Mouse (Mus musculus) heart, adult 2 months (tissue): ENCODE data around the gene Dnaic1.

Experiments
- CTCF ChIP-seq: fragments of 200-600 bp; IDR thresholded peaks from 2 replicates; pipeline ENCODE4 v1.8.1; 2022; ENCODE audit warnings: antibody characterized with exemption, mild to moderate bottlenecking, moderate library complexity
- POLR2A ChIP-seq: fragments of 200-500 bp; IDR thresholded peaks from 2 replicates; pipeline ENCODE4 v1.6.1; 2011; ENCODE audit warnings: mild to moderate bottlenecking, low read depth, low read length, control low read depth; ENCODE audit not compliant: insufficient read depth

DNA sequence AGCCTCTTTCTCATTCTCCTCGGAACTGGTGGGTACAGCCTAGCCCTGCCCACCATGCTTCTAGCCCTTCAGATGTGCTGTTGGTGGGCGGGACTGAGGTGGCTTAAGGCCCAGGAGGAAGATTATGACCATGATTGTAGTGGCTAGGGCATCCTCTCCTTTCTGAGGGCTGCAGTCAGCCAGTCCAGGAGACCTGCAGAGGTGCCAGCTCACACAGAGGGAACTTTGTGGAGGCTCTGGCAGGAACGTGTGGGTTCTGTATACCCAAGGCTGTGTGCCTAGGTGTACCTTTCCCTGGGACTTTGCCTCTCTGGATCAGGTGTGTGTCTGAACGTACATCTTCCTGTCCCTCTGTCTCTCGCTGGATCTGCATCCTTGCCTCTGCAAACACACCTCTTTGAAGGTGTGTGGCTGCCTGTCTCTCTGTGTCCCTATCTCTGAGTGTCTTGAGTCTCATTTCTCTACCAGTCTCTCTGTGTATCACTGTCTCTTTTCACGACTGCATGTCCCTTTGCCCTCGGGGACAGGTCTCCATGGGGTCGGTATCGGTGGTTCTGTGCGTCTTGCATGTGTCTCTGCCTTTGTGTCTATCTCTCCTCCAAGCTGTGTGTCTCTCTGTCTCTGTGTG lies 69.8 kb downstream of the Dnaic1 start:
- TF ChIP-seq CTCF = no peak
- TF ChIP-seq POLR2A = no peak
